Mouse (Mus musculus) small intestine, adult 2 months (tissue): ENCODE measurements at regions not wholly inside any gene's neighbourhood (a gene's known extent, or its start where the extent isn't known, plus 50 kb on each side); places are given as distances from the start of the nearest gene placed in this dataset.

Experiments
- CTCF ChIP-seq: fragments of 200-500 bp; IDR thresholded peaks from 2 replicates; pipeline ENCODE4 v1.5.1; 2012; ENCODE audit warnings: low read depth, mild to moderate bottlenecking, control low read depth, inconsistent platforms, low read length, moderate library complexity, mixed read lengths; ENCODE audit not compliant: insufficient replicate concordance, insufficient read length; ENCODE audit errors: extremely low read depth
- POLR2A ChIP-seq: fragments of 200-500 bp; IDR thresholded peaks from 2 replicates; pipeline ENCODE4 v1.6.1; 2012; ENCODE audit warnings: low read depth, mild to moderate bottlenecking, control low read depth, inconsistent platforms, low read length, moderate library complexity

DNA sequence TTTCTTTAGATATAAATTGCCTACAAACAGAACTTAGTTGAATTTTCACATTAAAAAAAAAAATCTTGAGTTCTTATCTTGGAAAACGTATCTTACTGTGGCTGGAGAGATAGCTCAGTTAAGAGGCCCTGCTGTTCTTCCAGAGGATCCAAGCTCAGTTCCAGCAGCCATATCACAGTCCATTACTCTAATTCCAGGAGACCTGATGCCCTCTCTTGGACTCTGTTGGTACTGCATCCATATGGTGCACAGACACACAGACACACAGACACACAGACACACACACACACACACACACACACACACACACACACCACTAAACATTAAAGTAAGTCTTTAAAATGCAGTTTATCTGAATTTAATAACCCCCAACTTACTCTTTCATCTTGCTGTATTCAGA, 132.7 kb upstream of the Nr4a3 start:
- TF ChIP-seq CTCF (no peak), POLR2A (no peak)
